Mouse (Mus musculus): ENCODE measurements around the gene Dbil5.

- TF ChIP-seq CTCF (IDR thresholded peaks at IDR 0.05; ENCODE audit: control insufficient read depth, insufficient read depth, insufficient replicate concordance, low read depth, low read length), result no peak
- no peak for TF ChIP-seq POLR2A (IDR thresholded peaks at IDR 0.05; ENCODE audit: control insufficient read depth, low read depth, low read length)
These were observed 7.2 kb downstream of the Dbil5 start for GRCm38 (mm10) chr11:76224631-76225030.

Data from testis, adult 2 months (tissue).